Mouse (Mus musculus) liver, embryonic 12.5 days (tissue): Measurements from ENCODE around the gene Helz. TPM values are rescaled to one million over a fixed set of nuclear protein-coding genes. Genes with fewer than 3 reads are reported as not detected.

Experiments used
- ATAC-seq: fragments of 200-750 bp; cut with Nextera tagmentation; 2 replicates; pipeline ENCODE4 v1.8.0; 2017; ENCODE audit warnings: moderate number of reproducible peaks, mild to moderate bottlenecking, moderate library complexity
- H3K27ac ChIP-seq: fragments of 300-500 bp; sonication (generic); 2 replicates; pipeline ENCODE4 v1.5.1; 2016; ENCODE audit warnings: mild to moderate bottlenecking
- H3K27me3 ChIP-seq: fragments of 300-500 bp; sonication (generic); replicated peaks from 2 replicates; pipeline ENCODE4 v1.6.1; 2016; ENCODE audit warnings: mild to moderate bottlenecking, moderate library complexity
- H3K36me3 ChIP-seq: fragments of 300-500 bp; sonication (generic); 2 replicates; pipeline ENCODE4 v1.6.1; 2016; ENCODE audit warnings: mild to moderate bottlenecking, moderate library complexity
- H3K4me1 ChIP-seq: fragments of 300-500 bp; sonication (generic); 2 replicates; pipeline ENCODE4 v1.6.1; 2016
- H3K4me2 ChIP-seq: fragments of 300-500 bp; sonication (generic); 2 replicates; pipeline ENCODE4 v1.6.1; 2016; ENCODE audit warnings: mild to moderate bottlenecking, moderate library complexity
- H3K4me3 ChIP-seq: fragments of 300-500 bp; sonication (generic); 2 replicates; pipeline ENCODE4 v1.5.1; 2016; ENCODE audit warnings: mild to moderate bottlenecking, moderate library complexity
- H3K9ac ChIP-seq: fragments of 300-500 bp; sonication (generic); 2 replicates; pipeline ENCODE4 v1.6.1; 2016; ENCODE audit warnings: mild to moderate bottlenecking, moderate library complexity
- H3K9me3 ChIP-seq: fragments of 300-500 bp; sonication (generic); replicated peaks from 2 replicates; pipeline ENCODE4 v1.6.1; 2016; ENCODE audit warnings: mild to moderate bottlenecking, moderate library complexity
- WGBS: fragments of 180-500 bp; shearing (Covaris S2); methylation state at CpG from one replicate; pipeline ENCODE4 v1.1.7; 2016; ENCODE audit not compliant: insufficient replicate concordance; 5-methylcytosine and 5-hydroxymethylcytosine counted together
- polyA plus RNA-seq: library from polyadenylated mRNA; unstranded; fragments of >200 nt; fragmentation: Nextera tagmentation; extraction: Ambion mirVana; gene quantifications from 2 replicates; pipeline ENCODE4 v1.2.1, GENCODE M21; 2016

The Helz gene
- polyA plus RNA-seq, 1 experiment from 2014 or later: 10.6 TPM

DNA sequence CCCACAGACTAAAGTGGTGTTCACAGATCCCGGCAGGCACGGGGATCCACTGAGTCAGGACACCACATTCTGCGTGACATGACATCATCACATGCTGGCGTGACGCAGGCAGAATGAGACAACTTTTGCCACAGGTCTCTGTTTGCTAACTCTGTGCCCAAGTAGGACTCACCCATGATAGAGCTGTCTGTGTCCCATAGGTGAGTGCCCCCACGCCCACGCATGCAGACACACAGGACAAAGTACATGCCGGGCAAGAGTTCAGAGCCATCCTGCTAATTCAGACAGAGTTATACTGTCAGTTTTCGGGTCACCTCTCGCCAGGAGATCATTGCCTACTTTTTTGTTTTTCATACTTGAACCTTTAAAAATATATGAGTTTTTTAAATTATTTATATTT lies 140.8 kb downstream of the Helz start:
- H3K4me1 ChIP-seq: no peaks in the 10 kb centered on the region
- no peak for ATAC-seq
- no peaks in the 10 kb centered on the region for H3K27me3 ChIP-seq
- H3K4me2 ChIP-seq: no peak overlapping the region
- no peaks in the 10 kb centered on the region for H3K9me3 ChIP-seq
- H3K27ac ChIP-seq: no peak overlapping the region
- H3K9ac ChIP-seq: no peak overlapping the region
- 91% methylated on average over 10 of the region's 10 CpGs for WGBS
- H3K4me3 ChIP-seq: no peak overlapping the region
- peaks cover 44% of the 10 kb centered on the region for H3K36me3 ChIP-seq

DNA sequence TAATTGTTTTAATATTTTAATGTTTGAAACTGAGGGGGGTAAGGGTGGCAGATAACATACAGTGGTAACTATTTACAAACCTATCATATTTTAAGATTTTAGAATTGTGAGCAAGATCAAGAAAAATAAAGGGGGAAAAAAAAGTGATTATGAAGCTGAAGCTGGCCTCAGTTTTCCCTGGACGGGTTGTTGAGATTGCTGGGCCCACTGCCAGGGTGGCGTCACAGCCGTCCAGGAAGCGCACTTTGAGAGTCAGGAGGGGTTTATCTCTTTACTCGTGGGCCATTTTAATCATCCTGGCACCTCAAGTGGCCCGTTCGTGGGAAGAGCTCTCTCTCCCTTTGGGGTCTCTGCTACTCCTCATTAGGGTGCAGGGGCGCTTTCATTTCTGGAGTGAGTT lies 143.8 kb downstream of the Helz start:
- Histone ChIP-seq H3K9ac (no peak overlapping the region), H3K27me3 (peaks cover 25% of the 10 kb centered on the region; the same call in 1 of the 2 replicates), H3K4me2 (no peak overlapping the region), H3K4me3 (no peak overlapping the region), H3K9me3 (no peaks in the 10 kb centered on the region), H3K36me3 (peaks cover 13% of the 10 kb centered on the region), H3K27ac (no peak overlapping the region), H3K4me1 (no peaks in the 10 kb centered on the region)
- ATAC-seq: no peak
- 55% methylated on average over 8 of the region's 8 CpGs for WGBS

DNA sequence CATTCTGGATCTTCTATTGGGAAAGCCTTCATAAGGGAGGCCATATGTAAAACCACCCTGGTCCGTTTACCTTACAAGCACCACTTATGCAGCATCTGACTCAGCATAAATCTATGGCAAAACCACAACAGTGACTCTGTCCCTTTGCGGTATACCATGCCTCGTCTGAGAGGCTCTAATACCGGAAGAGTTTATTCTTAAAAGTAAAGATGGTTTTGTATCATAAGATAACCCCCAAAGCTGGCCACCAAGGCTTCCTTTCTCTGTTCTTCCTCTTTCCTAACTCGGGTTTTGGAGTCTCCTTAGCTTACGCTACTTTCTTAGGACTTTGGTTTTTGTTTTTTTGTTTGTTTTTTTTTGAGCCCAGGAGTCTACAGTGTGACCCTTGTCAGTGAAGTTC lies 145.6 kb downstream of the Helz start:
- Histone ChIP-seq H3K36me3 (peaks cover 3% of the 10 kb centered on the region), H3K27ac (no peak overlapping the region), H3K4me2 (no peak overlapping the region), H3K4me3 (no peak overlapping the region), H3K9me3 (no peaks in the 10 kb centered on the region), H3K9ac (no peak overlapping the region), H3K27me3 (peaks cover 27% of the 10 kb centered on the region; the same call in 1 of the 2 replicates), H3K4me1 (no peaks in the 10 kb centered on the region)
- 25% methylated on average over 6 of the region's 6 CpGs for WGBS
- no peak for ATAC-seq

DNA sequence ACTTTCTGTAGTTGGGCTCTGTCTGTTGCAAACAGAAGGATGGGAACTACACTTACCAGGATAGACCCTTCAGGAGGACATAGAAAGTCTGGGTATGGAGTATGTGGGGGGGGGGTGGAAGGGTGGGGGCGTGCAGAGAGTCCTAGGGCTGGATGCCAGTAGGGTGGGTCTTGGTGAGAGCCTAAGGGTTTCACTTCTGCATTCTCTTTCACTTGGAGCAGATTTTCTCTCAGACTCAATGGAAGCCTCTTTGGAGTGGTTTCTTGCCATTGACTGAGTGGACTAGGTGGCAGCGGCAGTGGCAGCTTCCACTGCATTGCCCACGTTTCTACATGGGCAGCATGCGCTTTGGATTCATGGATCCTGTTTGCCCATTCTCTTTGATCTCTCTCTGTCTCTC lies 152.2 kb downstream of the Helz start:
- no peaks in the 10 kb centered on the region for H3K9me3 ChIP-seq
- H3K4me3 ChIP-seq: no peak overlapping the region
- WGBS: 75% methylated on average over 4 of the region's 4 CpGs
- ATAC-seq: no peak
- H3K27ac ChIP-seq: no peak overlapping the region
- no peaks in the 10 kb centered on the region for H3K36me3 ChIP-seq
- no peak overlapping the region for H3K9ac ChIP-seq
- H3K4me2 ChIP-seq: no peak overlapping the region
- H3K4me1 ChIP-seq: no peaks in the 10 kb centered on the region
- peaks cover 47% of the 10 kb centered on the region for H3K27me3 ChIP-seq

DNA sequence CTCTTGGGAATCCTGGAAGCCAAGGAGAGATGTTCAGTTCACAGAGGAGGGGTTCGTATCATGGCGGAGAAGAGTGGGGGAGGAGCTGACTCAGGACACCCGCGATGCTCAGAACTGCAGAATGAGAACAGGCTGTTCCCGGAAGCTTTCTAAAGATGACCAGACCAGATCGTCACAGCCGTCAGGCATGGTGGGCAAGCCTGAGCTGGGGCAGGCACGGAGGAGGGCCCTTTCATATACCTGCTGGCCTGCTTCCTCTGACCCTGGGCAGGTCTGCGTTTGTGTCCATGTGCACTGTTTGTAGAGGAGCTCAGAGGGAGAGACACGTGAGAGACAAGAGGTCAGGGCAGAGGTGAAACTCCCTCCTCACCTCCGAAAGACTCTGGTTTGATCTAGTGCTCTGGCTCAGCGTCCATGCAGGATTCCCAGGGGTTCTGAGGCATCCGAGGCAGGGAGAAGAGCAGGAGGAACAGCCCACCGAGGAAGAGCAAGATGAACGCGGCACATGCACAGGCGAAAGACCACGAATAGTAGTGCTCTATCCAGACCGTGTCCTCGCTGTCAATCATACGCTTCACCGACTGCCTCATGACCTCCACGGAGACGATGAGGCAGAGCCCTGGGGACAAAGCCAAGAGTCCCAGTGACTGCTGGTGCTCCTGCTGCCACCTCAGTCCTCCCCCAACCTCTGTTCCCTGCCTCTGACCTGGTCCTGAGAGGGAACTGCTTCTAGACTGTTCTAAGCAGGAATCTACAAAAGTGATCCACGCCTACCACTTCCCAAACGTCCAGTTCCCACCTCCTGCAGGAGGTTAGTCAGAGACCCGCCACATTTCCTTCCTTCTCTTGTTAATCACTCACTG lies 155.8 kb downstream of the Helz start:
- no peak overlapping the region for H3K27ac ChIP-seq
- no peak overlapping the region for H3K4me3 ChIP-seq
- no peak overlapping the region for H3K9ac ChIP-seq
- H3K4me2 ChIP-seq: no peak overlapping the region
- no peak; the same call in 1 of the 2 replicates for ATAC-seq
- peaks cover 45% of the 10 kb centered on the region for H3K27me3 ChIP-seq
- H3K4me1 ChIP-seq: no peaks in the 10 kb centered on the region
- H3K36me3 ChIP-seq: no peaks in the 10 kb centered on the region
- H3K9me3 ChIP-seq: no peaks in the 10 kb centered on the region
- WGBS: 42% methylated on average over 27 of the region's 27 CpGs

DNA sequence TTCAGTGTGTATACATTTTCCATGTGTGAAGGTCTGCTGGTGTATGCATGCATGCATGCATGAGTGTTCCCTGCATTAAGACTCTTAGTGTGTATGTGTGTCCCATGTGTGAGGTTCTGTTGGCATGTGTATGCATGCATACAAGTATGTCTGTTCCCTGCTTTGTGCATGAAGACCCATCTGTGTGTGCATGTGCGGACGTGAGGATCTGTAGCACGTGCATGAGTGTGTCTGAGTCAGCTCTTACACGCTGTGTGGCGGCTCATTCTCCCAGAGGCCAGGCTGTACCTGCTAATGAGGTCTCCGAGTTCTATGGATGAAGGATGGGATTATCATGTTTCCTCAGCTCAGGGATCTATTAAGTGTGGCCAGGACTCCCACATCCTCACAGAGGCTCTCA lies 157.3 kb downstream of the Helz start:
- no peak overlapping the region for H3K9ac ChIP-seq
- no peak for ATAC-seq
- peaks cover 54% of the 10 kb centered on the region for H3K27me3 ChIP-seq
- no peaks in the 10 kb centered on the region for H3K4me1 ChIP-seq
- no peaks in the 10 kb centered on the region for H3K36me3 ChIP-seq
- WGBS: 63% methylated on average over 6 of the region's 6 CpGs
- no peaks in the 10 kb centered on the region for H3K9me3 ChIP-seq
- H3K4me2 ChIP-seq: no peak overlapping the region
- H3K4me3 ChIP-seq: no peak overlapping the region
- no peak overlapping the region for H3K27ac ChIP-seq

DNA sequence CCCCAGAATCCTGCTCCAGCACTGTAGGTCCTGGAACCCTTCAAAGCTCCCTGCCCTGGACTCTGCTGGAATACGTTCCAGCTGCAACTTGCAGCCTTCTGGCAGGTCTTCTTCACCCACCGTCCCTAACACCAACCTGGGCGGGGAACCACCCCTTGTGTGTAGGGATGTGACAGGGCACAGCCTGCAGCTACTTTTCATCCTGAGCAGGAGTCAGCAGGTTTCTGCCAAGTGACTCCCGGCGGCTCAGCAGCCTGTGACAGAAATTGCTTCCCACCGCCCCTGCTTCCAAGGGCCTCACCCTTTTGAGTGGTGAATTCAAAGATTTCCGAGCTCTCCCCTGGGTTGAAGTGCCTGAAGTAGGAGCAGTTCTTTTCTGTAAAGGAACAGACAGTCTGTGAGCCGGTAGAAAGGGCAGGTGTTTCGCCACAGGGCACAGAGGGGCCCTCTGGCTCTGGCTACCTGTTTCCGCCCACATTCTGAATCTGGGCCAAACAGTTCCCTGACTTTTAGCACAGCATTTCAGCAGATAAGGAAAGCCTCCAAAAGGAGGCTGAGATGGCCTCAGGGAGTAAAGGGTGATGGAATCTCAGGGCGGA lies 157.8 kb downstream of the Helz start:
- Histone ChIP-seq H3K36me3 (no peaks in the 10 kb centered on the region), H3K4me3 (no peak overlapping the region), H3K27ac (no peak overlapping the region), H3K9ac (no peak overlapping the region), H3K27me3 (peaks cover 54% of the 10 kb centered on the region), H3K9me3 (no peaks in the 10 kb centered on the region), H3K4me2 (no peak overlapping the region), H3K4me1 (no peaks in the 10 kb centered on the region)
- 62% methylated on average over 11 of the region's 11 CpGs for WGBS
- no peak for ATAC-seq

DNA sequence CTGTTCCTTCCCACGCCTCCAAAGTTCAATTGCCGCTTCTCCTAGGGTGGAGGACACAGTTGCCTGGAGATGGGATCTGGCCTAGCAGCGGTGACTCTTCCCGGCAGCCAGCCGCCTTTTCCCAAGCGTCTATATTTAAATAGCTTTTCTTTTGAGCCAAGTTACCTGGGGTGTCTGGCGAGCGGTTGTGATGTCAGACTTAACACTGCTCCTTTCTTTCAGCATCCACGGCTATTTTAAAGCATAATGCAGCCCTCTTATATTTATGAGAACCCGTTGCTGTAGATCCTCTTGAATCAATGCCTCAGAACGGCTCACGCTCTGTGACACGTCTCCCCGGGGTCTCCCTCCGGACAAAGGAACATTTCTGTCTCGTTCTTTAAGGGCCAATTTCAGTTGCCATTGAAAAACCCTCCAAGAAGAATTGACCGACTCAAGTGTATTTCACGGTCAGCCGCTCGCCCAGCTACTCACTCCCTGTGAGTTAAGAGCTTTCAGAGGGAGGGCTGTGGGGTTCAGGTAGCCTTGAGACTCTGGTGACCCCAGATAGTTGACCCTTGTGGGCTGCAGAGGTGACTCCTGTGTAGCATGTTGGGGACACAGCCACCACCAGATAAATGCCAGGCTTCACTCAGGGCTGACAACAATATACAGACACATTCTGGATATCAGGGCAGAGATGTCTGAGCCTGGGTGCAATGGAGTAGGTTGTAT lies 160.3 kb downstream of the Helz start:
- no peaks in the 10 kb centered on the region for H3K36me3 ChIP-seq
- 75% methylated on average over 20 of the region's 20 CpGs for WGBS

DNA sequence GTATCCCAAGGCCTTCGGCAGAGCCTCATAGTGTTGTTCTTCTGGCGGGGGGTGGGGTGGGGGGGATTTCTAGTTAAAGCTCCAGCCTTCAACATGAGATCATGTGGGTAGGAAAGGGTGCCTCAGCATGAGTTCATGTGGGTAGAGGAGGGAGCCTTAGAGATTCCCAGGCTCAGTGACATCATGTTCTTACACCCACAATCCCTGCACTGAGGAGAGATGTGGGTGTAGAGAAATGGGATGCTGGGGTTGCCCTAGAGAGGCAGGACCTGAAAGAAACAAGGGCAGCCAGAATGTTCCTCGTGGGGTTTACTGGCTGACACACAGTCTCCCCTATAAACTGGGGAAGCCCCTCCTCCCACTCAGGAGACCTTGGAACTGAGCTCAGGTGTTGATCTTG lies 162.6 kb downstream of the Helz start:
- Histone ChIP-seq H3K4me1 (no peaks in the 10 kb centered on the region), H3K4me3 (no peak overlapping the region), H3K27ac (no peak overlapping the region), H3K4me2 (no peak overlapping the region), H3K9me3 (no peaks in the 10 kb centered on the region), H3K9ac (no peak overlapping the region), H3K27me3 (peaks cover 24% of the 10 kb centered on the region), H3K36me3 (no peaks in the 10 kb centered on the region)
- no peak for ATAC-seq
- WGBS: 55% methylated on average over 3 of the region's 3 CpGs

More for the DNA sequence above, 160.3 kb downstream of the Helz start:
- H3K4me2 ChIP-seq: no peak overlapping the region
- H3K4me3 ChIP-seq: no peak overlapping the region
- no peak for ATAC-seq
- H3K9me3 ChIP-seq: no peaks in the 10 kb centered on the region
- no peaks in the 10 kb centered on the region for H3K4me1 ChIP-seq
- no peak overlapping the region for H3K9ac ChIP-seq
- H3K27ac ChIP-seq: no peak overlapping the region
- peaks cover 47% of the 10 kb centered on the region for H3K27me3 ChIP-seq

DNA sequence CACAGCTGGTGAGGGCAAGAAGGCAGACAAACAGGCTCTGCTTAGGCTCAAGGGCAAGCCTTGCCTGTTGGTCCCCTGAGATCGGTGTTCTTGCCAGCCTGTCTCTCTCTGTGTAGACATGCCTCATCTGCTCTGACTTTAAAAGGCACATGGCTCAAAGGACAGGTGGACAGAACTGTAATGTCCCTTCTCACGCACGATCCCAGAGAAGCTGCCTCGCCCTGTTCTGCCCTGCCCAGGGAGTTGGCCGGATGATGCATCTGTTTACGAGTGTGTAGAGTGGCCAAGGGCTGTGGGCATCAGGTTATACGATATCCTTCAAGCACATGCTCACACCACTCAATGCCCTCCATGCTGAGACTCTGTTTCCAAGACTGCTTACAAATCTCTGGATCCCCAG lies 166.6 kb downstream of the Helz start:
- ATAC-seq: no peak
- H3K9ac ChIP-seq: no peak overlapping the region
- no peak overlapping the region for H3K27ac ChIP-seq
- H3K36me3 ChIP-seq: no peaks in the 10 kb centered on the region
- no peaks in the 10 kb centered on the region for H3K9me3 ChIP-seq
- 0 out of 2 replicates have a peak, but pooled peaks cover 8% of the 10 kb centered on the region for H3K27me3 ChIP-seq
- no peak overlapping the region for H3K4me2 ChIP-seq
- no peak overlapping the region for H3K4me3 ChIP-seq
- WGBS: 73% methylated on average over 7 of the region's 7 CpGs
- H3K4me1 ChIP-seq: no peaks in the 10 kb centered on the region

DNA sequence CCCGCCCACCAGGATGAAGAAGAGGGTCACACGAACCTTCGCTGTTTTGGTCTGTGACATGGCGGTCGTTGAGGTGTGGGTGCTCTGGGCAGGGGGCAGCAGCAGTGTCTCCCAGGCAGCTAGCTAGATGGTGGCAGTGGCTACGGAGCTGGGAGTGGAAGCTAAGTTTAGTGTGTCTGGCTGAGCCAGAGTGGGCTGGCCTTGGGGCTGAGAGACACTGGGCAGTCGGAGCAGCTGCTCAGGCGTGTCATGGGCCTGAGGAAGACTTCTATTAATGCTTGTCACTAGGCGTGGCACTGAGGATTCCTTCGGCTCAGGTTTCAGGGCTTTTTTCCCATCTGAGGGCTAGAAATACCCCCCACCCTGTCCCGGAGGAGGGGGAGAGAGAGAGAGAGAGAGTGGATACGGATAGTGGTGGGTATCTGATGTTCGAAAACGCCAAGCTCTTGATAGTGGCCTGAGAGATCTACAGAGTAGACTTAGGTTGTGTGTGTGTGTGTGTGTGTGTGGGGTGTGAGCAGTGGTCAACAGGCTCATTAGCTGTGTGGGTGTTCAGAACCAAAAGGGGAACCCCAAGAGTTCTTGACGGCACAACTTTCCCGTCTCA lies 168.7 kb downstream of the Helz start, which contains the start of gene Cacng1:
Gene Cacng1, minus strand, starts transcription at position 191 of the 607 bp plus-strand sequence.
- Histone ChIP-seq H3K9me3 (no peaks in the 10 kb centered on the region), H3K36me3 (no peaks in the 10 kb centered on the region), H3K27me3 (0 out of 2 replicates have a peak, but pooled peaks cover 4% of the 10 kb centered on the region), H3K4me3 (no peak within 1 kb of the TSS), H3K9ac (no peak within 1 kb of the TSS), H3K4me1 (no peaks in the 10 kb centered on the region), H3K27ac (no peak within 1 kb of the TSS), H3K4me2 (no peak within 1 kb of the TSS)
- 72% methylated on average over 16 of the region's 16 CpGs for WGBS
- ATAC-seq: no peak
